Mouse (Mus musculus): ENCODE measurements around the gene Kcnh3.
A peak's percentile ranks its signal among the peaks of the same experiment; 100 is the strongest.

Gene Kcnh3

GRCm38 (mm10) chr15:99224208-99224911 is at the start of gene Kcnh3:
Kcnh3 (plus strand) TSS chr15:99224861.
- no peak for DNase-seq (ENCODE audit: low read depth)

GRCm38 (mm10) chr15:99179639-99180038 is 45.0 kb upstream of the Kcnh3 start:
- DNase-seq (ENCODE audit: low read depth), result no peak

- no peak for DNase-seq (ENCODE audit: low read depth)
Observed at GRCm38 (mm10) chr15:99184217-99184914, 40.3 kb upstream of the Kcnh3 start.

GRCm38 (mm10) chr15:99194358-99194757 is 30.3 kb upstream of the Kcnh3 start:
- DNase-seq (ENCODE audit: low read depth), result no peak

GRCm38 (mm10) chr15:99195043-99195442 is 29.6 kb upstream of the Kcnh3 start:
- DNase-seq (ENCODE audit: low read depth), result no peak

- DNase-seq (ENCODE audit: low read depth), result peak; percentile 11
Observed at GRCm38 (mm10) chr15:99198761-99199160, 25.9 kb upstream of the Kcnh3 start.

GRCm38 (mm10) chr15:99205959-99206358 is 18.7 kb upstream of the Kcnh3 start:
- DNase-seq (ENCODE audit: low read depth), result no peak

GRCm38 (mm10) chr15:99213183-99213582 is 11.5 kb upstream of the Kcnh3 start:
- DNase-seq (ENCODE audit: low read depth), result no peak

- no peak for DNase-seq (ENCODE audit: low read depth)
Observed at GRCm38 (mm10) chr15:99214941-99215340, 9.7 kb upstream of the Kcnh3 start.

GRCm38 (mm10) chr15:99215741-99216463 is 8.8 kb upstream of the Kcnh3 start:
- DNase-seq (ENCODE audit: low read depth), result no peak

GRCm38 (mm10) chr15:99217630-99218029 is 7.0 kb upstream of the Kcnh3 start:
- DNase-seq (ENCODE audit: low read depth), result no peak

GRCm38 (mm10) chr15:99221315-99221952 is 3.2 kb upstream of the Kcnh3 start:
- no peak for DNase-seq (ENCODE audit: low read depth)

GRCm38 (mm10) chr15:99222794-99223584 is 1.7 kb upstream of the Kcnh3 start:
- DNase-seq (ENCODE audit: low read depth), result no peak

GRCm38 (mm10) chr15:99223585-99224207 is 965 bp upstream of the Kcnh3 start:
- DNase-seq (ENCODE audit: low read depth), result no peak

GRCm38 (mm10) chr15:99225081-99225810 is 585 bp downstream of the Kcnh3 start:
- DNase-seq (ENCODE audit: low read depth), result no peak

- DNase-seq (ENCODE audit: low read depth), result no peak
Observed at GRCm38 (mm10) chr15:99226090-99226489, 1.4 kb downstream of the Kcnh3 start.

GRCm38 (mm10) chr15:99231998-99232397 is 7.3 kb downstream of the Kcnh3 start:
- DNase-seq (ENCODE audit: low read depth), result no peak

GRCm38 (mm10) chr15:99233719-99234118 is 9.1 kb downstream of the Kcnh3 start:
- DNase-seq (ENCODE audit: low read depth), result no peak

GRCm38 (mm10) chr15:99234326-99235010 is 9.8 kb downstream of the Kcnh3 start:
- DNase-seq (ENCODE audit: low read depth), result no peak

- DNase-seq (ENCODE audit: low read depth), result no peak
Observed at GRCm38 (mm10) chr15:99238006-99238405, 13.3 kb downstream of the Kcnh3 start.

Data from fibroblast of lung, adult 2 months (primary cell).